Comparison of ENCODE assay signal across 7 mouse cellular contexts in the genomic region with DNA sequence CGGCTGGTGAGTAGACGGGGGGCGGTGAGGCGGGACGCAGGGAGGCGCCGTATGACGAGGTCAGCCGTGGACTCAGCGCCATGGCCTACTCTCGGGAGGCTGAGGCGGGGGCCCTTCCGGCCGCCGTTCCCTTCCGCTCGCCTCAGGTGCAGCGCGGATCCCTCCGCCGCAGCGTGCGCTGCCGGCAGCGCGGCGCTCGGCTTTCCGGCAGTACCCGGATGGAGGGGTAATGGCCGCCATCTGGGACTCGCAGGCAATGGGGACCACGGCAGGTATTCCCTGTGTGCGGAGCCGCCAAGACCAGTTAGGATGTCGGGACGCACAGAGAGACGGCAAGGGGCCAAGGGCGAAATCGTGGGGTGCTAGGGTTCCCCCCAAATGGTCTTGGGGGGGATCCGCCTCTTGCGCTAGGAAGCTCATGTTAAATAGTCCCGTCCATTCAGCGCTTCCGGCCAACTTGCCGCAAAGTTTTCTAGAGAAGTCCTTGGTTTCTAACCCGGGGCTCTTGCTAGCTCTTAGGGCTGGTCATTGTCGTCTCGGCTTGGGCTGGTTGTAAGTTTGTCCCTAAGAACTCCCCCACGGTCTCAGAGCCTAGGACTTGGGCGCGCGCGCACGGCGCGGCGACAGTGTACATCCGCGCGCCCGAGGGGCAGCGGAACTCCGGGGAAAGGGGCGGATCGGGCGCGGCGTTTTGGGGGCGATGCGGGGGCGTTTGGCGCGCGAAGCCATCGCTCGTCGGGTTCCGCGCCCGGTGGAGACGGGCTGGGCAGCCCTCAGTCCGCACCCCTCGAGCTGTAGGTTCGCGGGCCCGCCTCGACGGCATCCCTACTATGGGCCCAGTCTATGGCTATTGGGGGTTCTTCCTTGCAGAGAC. TPM values are rescaled to one million over a fixed set of nuclear protein-coding genes. Genes with fewer than 3 reads are reported as not detected.
DNase-seq lines count a peak whose midpoint lies in the region; ATAC-seq lines count a peak whose summit lies in the region.

TSS of gene Zfp518a (plus strand) at position 187 of the 874 bp plus-strand sequence.

- no peaks in the 10 kb centered on the region for H3K4me1 ChIP-seq in embryonic facial prominence, embryonic 12.5 days
- H3K4me1 ChIP-seq in limb, embryonic 11.5 days (ENCODE audit: control insufficient read depth, insufficient read depth, low read length), result no peaks in the 10 kb centered on the region
- H3K4me1 ChIP-seq in midbrain, embryonic 14.5 days (ENCODE audit: control insufficient read depth, insufficient read depth, low read length), result peaks cover 11% of the 10 kb centered on the region

- under 1% methylated on average over 86 of the region's 89 CpGs for WGBS in embryonic facial prominence, embryonic 12.5 days
- under 1% methylated on average over 82 of the region's 89 CpGs for WGBS in limb, embryonic 11.5 days
- under 1% methylated on average over 89 of the region's 89 CpGs for WGBS in midbrain, embryonic 14.5 days

- H3K9me3 ChIP-seq in embryonic facial prominence, embryonic 12.5 days, result 0 out of 2 replicates have a peak, but pooled peaks cover 5% of the 10 kb centered on the region
- H3K9me3 ChIP-seq in limb, embryonic 11.5 days (ENCODE audit: control insufficient read depth, low read length), result no peaks in the 10 kb centered on the region
- H3K9me3 ChIP-seq in midbrain, embryonic 14.5 days (ENCODE audit: control insufficient read depth, low read length), result 0 out of 2 replicates have a peak, but pooled peaks cover 4% of the 10 kb centered on the region

- peak; percentile 88 for ATAC-seq in embryonic facial prominence, embryonic 12.5 days (ENCODE audit: insufficient number of reproducible peaks, insufficient read depth, low FRiP score, low TSS enrichment)
- ATAC-seq in limb, embryonic 11.5 days (ENCODE audit: insufficient number of reproducible peaks, low FRiP score, low TSS enrichment, low read depth), result peak; percentile 77
- peak; percentile 93 for ATAC-seq in midbrain, embryonic 14.5 days (ENCODE audit: low FRiP score, low TSS enrichment)

- H3K27ac ChIP-seq in embryonic facial prominence, embryonic 12.5 days, result peak within 1 kb of the TSS; percentile 93
- peak within 1 kb of the TSS; percentile 91 for H3K27ac ChIP-seq in limb, embryonic 11.5 days (replicated peaks; ENCODE audit: low read depth, low read length)
- peak within 1 kb of the TSS; percentile 95 for H3K27ac ChIP-seq in midbrain, embryonic 14.5 days (replicated peaks; ENCODE audit: low read depth, low read length)

- H3K4me3 ChIP-seq in embryonic facial prominence, embryonic 12.5 days, result peak within 1 kb of the TSS; percentile 65
- peak within 1 kb of the TSS; percentile 69 for H3K4me3 ChIP-seq in limb, embryonic 11.5 days (ENCODE audit: low read depth, low read length)
- H3K4me3 ChIP-seq in midbrain, embryonic 14.5 days (replicated peaks; ENCODE audit: low read depth, low read length), result peak within 1 kb of the TSS; percentile 61

- peak within 1 kb of the TSS; percentile 62 for H3K4me2 ChIP-seq in embryonic facial prominence, embryonic 12.5 days (replicated peaks)
- peak within 1 kb of the TSS; percentile 62 for H3K4me2 ChIP-seq in limb, embryonic 11.5 days (ENCODE audit: low read depth, severe bottlenecking)
- peak within 1 kb of the TSS; percentile 67 for H3K4me2 ChIP-seq in midbrain, embryonic 14.5 days (ENCODE audit: low read length)

- peak; percentile 87 for DNase-seq in adrenal gland, postnatal 25 days
- DNase-seq in heart, adult 11 months, result peak; percentile 99
- peak; percentile 92 for DNase-seq in kidney, adult 18-20 months
- DNase-seq in limb, embryonic 11.5 days (ENCODE audit: low spot score), result peak; percentile 95
- peak; percentile 98 for DNase-seq in midbrain, embryonic 14.5 days
- DNase-seq in spleen, adult 18-20 months, result peak; percentile 78 to 85

- peak within 1 kb of the TSS; percentile 74 for H3K9ac ChIP-seq in embryonic facial prominence, embryonic 12.5 days
- peak within 1 kb of the TSS; percentile 91 for H3K9ac ChIP-seq in limb, embryonic 11.5 days (ENCODE audit: low read length)
- H3K9ac ChIP-seq in midbrain, embryonic 14.5 days (replicated peaks; ENCODE audit: low read length), result peak within 1 kb of the TSS; percentile 68

- H3K27me3 ChIP-seq in embryonic facial prominence, embryonic 12.5 days, result peaks cover 14% of the 10 kb centered on the region
- no peaks in the 10 kb centered on the region for H3K27me3 ChIP-seq in limb, embryonic 11.5 days (ENCODE audit: control insufficient read depth, insufficient read depth, low read length)
- H3K27me3 ChIP-seq in midbrain, embryonic 14.5 days (ENCODE audit: control insufficient read depth, insufficient read depth, low read length), result peaks cover 27% of the 10 kb centered on the region

- no peaks in the 10 kb centered on the region for H3K36me3 ChIP-seq in embryonic facial prominence, embryonic 12.5 days
- no peaks in the 10 kb centered on the region for H3K36me3 ChIP-seq in limb, embryonic 11.5 days (ENCODE audit: control insufficient read depth, insufficient read depth, low read length)
- H3K36me3 ChIP-seq in midbrain, embryonic 14.5 days (ENCODE audit: control insufficient read depth, insufficient read depth, low read length), result 0 out of 2 replicates have a peak, but pooled peaks cover 7% of the 10 kb centered on the region

RNA-seq across cellular contexts. Expression of gene Zfp518a, which starts in this region (rescaled TPM):
- 13.2 and 15.7 TPM in 2 replicates for total RNA-seq in adrenal gland, postnatal 25 days (2021)
- 13.5 and 14.4 TPM in 2 replicates for polyA plus RNA-seq in embryonic facial prominence, embryonic 12.5 days (2016; fragmentation: Nextera tagmentation; extraction: Ambion mirVana)
- polyA plus RNA-seq in limb, embryonic 11.5 days (2014; fragmentation: Nextera tagmentation; extraction: Ambion mirVana), result 16.1 and 17.2 TPM in 2 replicates
- 8.0 and 12.2 TPM in 2 replicates for polyA plus RNA-seq in midbrain, embryonic 14.5 days (2014; fragmentation: Nextera tagmentation; extraction: Ambion mirVana)

Comparison
In these comparisons a context has a peak if more than half of its experiments do, and no peak if none do; other contexts are left out.
1. Peak in every context shown above with its lines: DNase-seq, ATAC-seq, H3K4me3 ChIP-seq and H3K27ac ChIP-seq.